Mouse (Mus musculus): ENCODE data around the gene Pmm1. TPM values are rescaled to one million over a fixed set of nuclear protein-coding genes. Genes with fewer than 3 reads are reported as not detected.

Gene Pmm1
- polyA plus RNA-seq, 2 experiments = 17.6 to 22.6 TPM

GRCm38 (mm10) chr15:81956457-81956856, 4.3 kb downstream of the Pmm1 start:
- DNase-seq (ENCODE audit: low read depth in 3 of 3, low spot score in 3 of 3) = peak in 1 of 3 experiments; percentile 39
- no peak overlapping the region for H3K4me3 ChIP-seq (ENCODE audit: insufficient read depth in 1 of 2, low read depth in 2 of 2, low read length in 2 of 2)
- peaks cover 4% of the 10 kb centered on the region for H3K36me3 ChIP-seq (replicated peaks; ENCODE audit: control insufficient read depth, insufficient read depth, low read depth)
- no peaks in the 10 kb centered on the region for H3K9me3 ChIP-seq (ENCODE audit: control insufficient read depth, low read length)
- H3K27me3 ChIP-seq (ENCODE audit: control insufficient read depth, insufficient read depth, low read length) = no peaks in the 10 kb centered on the region
- no peak overlapping the region for H3K4me2 ChIP-seq (ENCODE audit: low read depth)
- TF ChIP-seq EP300 (IDR thresholded peaks at IDR 0.05; ENCODE audit: low read depth) = no peak
- TF ChIP-seq CTCF (IDR thresholded peaks at IDR 0.05; ENCODE audit: low read depth) = peak; percentile 95
- no peak overlapping the region for H3K27ac ChIP-seq
- H3K9ac ChIP-seq (replicated peaks) = no peak overlapping the region
- no peak for ATAC-seq (ENCODE audit: insufficient read depth)
- 61% methylated on average over 8 of the region's 8 CpGs for WGBS (ENCODE audit: insufficient replicate concordance)
- peaks cover 7 to 12% of the 10 kb centered on the region in 2 experiments for H3K4me1 ChIP-seq (replicated peaks; ENCODE audit: control insufficient read depth in 2 of 2, insufficient read depth in 2 of 2, low read length in 1 of 2)

GRCm38 (mm10) chr15:81955414-81955813, 5.3 kb downstream of the Pmm1 start:
- Histone ChIP-seq H3K4me1 (replicated peaks; ENCODE audit: control insufficient read depth in 2 of 2, insufficient read depth in 2 of 2, low read length in 1 of 2) (peaks cover 4 to 8% of the 10 kb centered on the region in 2 experiments; a peak in 3 of 4 replicates), H3K27ac (no peak overlapping the region), H3K36me3 (replicated peaks; ENCODE audit: control insufficient read depth, insufficient read depth, low read depth) (peaks cover 4% of the 10 kb centered on the region), H3K4me2 (ENCODE audit: low read depth) (no peak overlapping the region), H3K4me3 (ENCODE audit: insufficient read depth in 1 of 2, low read depth in 2 of 2, low read length in 2 of 2) (no peak overlapping the region), H3K9ac (replicated peaks) (no peak overlapping the region), H3K9me3 (ENCODE audit: control insufficient read depth, low read length) (no peaks in the 10 kb centered on the region), H3K27me3 (ENCODE audit: control insufficient read depth, insufficient read depth, low read length) (no peaks in the 10 kb centered on the region)
- 85% methylated on average over 15 of the region's 15 CpGs for WGBS (ENCODE audit: insufficient replicate concordance)
- ATAC-seq (ENCODE audit: insufficient read depth) (no peak), DNase-seq (ENCODE audit: low read depth in 3 of 3, low spot score in 3 of 3) (no peak)
- TF ChIP-seq CTCF (IDR thresholded peaks at IDR 0.05; ENCODE audit: low read depth) (no peak), EP300 (IDR thresholded peaks at IDR 0.05; ENCODE audit: low read depth) (no peak)

GRCm38 (mm10) chr15:81954716-81955115, 6.0 kb downstream of the Pmm1 start:
- H3K4me2 ChIP-seq (ENCODE audit: low read depth) = no peak overlapping the region
- no peaks in the 10 kb centered on the region for H3K9me3 ChIP-seq (ENCODE audit: control insufficient read depth, low read length)
- no peak overlapping the region for H3K4me3 ChIP-seq (ENCODE audit: insufficient read depth in 1 of 2, low read depth in 2 of 2, low read length in 2 of 2)
- no peaks in the 10 kb centered on the region for H3K27me3 ChIP-seq (ENCODE audit: control insufficient read depth, insufficient read depth, low read length)
- H3K36me3 ChIP-seq (replicated peaks; ENCODE audit: control insufficient read depth, insufficient read depth, low read depth) = peaks cover 4% of the 10 kb centered on the region
- TF ChIP-seq EP300 (IDR thresholded peaks at IDR 0.05; ENCODE audit: low read depth) = no peak
- TF ChIP-seq CTCF (IDR thresholded peaks at IDR 0.05; ENCODE audit: low read depth) = no peak
- no peak overlapping the region for H3K9ac ChIP-seq (replicated peaks)
- DNase-seq (ENCODE audit: low read depth in 3 of 3, low spot score in 3 of 3) (no peak), ATAC-seq (ENCODE audit: insufficient read depth) (no peak)
- WGBS (ENCODE audit: insufficient replicate concordance) = 86% methylated on average over 6 of the region's 6 CpGs
- no peak overlapping the region for H3K27ac ChIP-seq
- H3K4me1 ChIP-seq (replicated peaks; ENCODE audit: control insufficient read depth in 2 of 2, insufficient read depth in 2 of 2, low read length in 1 of 2) = peaks cover 4 to 7% of the 10 kb centered on the region in 2 experiments; a peak in 3 of 4 replicates

GRCm38 (mm10) chr15:81954151-81954583, 6.6 kb downstream of the Pmm1 start:
- TF ChIP-seq EP300 (IDR thresholded peaks at IDR 0.05; ENCODE audit: low read depth) = no peak
- TF ChIP-seq CTCF (IDR thresholded peaks at IDR 0.05; ENCODE audit: low read depth) = no peak
- H3K27ac ChIP-seq = no peak overlapping the region
- ATAC-seq (ENCODE audit: insufficient read depth) (no peak), DNase-seq (ENCODE audit: low read depth in 3 of 3, low spot score in 3 of 3) (no peak)
- H3K36me3 ChIP-seq (replicated peaks; ENCODE audit: control insufficient read depth, insufficient read depth, low read depth) = peaks cover 4% of the 10 kb centered on the region
- H3K4me2 ChIP-seq (ENCODE audit: low read depth) = no peak overlapping the region
- no peak overlapping the region for H3K4me3 ChIP-seq (ENCODE audit: insufficient read depth in 1 of 2, low read depth in 2 of 2, low read length in 2 of 2)
- no peaks in the 10 kb centered on the region for H3K27me3 ChIP-seq (ENCODE audit: control insufficient read depth, insufficient read depth, low read length)
- H3K9me3 ChIP-seq (ENCODE audit: control insufficient read depth, low read length) = no peaks in the 10 kb centered on the region
- H3K4me1 ChIP-seq (replicated peaks; ENCODE audit: control insufficient read depth in 2 of 2, insufficient read depth in 2 of 2, low read length in 1 of 2) = peaks cover 3 to 5% of the 10 kb centered on the region in 2 experiments; a peak in 3 of 4 replicates
- no peak overlapping the region for H3K9ac ChIP-seq (replicated peaks)
- 83% methylated on average over 9 of the region's 9 CpGs for WGBS (ENCODE audit: insufficient replicate concordance)

- Histone ChIP-seq H3K27me3 (ENCODE audit: control insufficient read depth, insufficient read depth, low read length) (no peaks in the 10 kb centered on the region), H3K27ac (no peak overlapping the region), H3K9me3 (ENCODE audit: control insufficient read depth, low read length) (no peaks in the 10 kb centered on the region), H3K4me2 (ENCODE audit: low read depth) (no peak overlapping the region), H3K36me3 (replicated peaks; ENCODE audit: control insufficient read depth, insufficient read depth, low read depth) (peaks cover 4% of the 10 kb centered on the region), H3K4me3 (ENCODE audit: insufficient read depth in 1 of 2, low read depth in 2 of 2, low read length in 2 of 2) (no peak overlapping the region), H3K4me1 (replicated peaks; ENCODE audit: control insufficient read depth in 2 of 2, insufficient read depth in 2 of 2, low read length in 1 of 2) (no peaks in the 10 kb centered on the region; a peak in 1 of 4 replicates), H3K9ac (replicated peaks) (no peak overlapping the region)
- WGBS (ENCODE audit: insufficient replicate concordance) = 78% methylated on average over 4 of the region's 4 CpGs
- TF ChIP-seq EP300 (IDR thresholded peaks at IDR 0.05; ENCODE audit: low read depth) (no peak), CTCF (IDR thresholded peaks at IDR 0.05; ENCODE audit: low read depth) (no peak)
- DNase-seq (ENCODE audit: low read depth in 3 of 3, low spot score in 3 of 3) (no peak), ATAC-seq (ENCODE audit: insufficient read depth) (no peak)
Observed at GRCm38 (mm10) chr15:81952310-81952709, 8.4 kb downstream of the Pmm1 start.
